Comparison of ENCODE assay signal across 10 mouse cellular contexts in genomic region chr9:115604450-115604849, GRCm38 (mm10).
DNase-seq lines count a peak whose midpoint lies in the region; ATAC-seq lines count a peak whose summit lies in the region.
"Had no signal": no experiment of that assay in that cellular context is flagged by ENCODE, and none has a peak within 500 bp of the region (broad histone marks: within the 10 kb centered on the region; RNA-seq: fewer than 3 reads in every experiment).

No protein-coding gene starts in this region.

- H3K27ac ChIP-seq in neural tube, embryonic 15.5 days (replicated peaks), result peak overlapping the region; percentile 78
- H3K27ac ChIP-seq: lung, embryonic 15.5 days had no signal

- DNase-seq in cerebellum, adult 8-10 months, result peak; percentile 5
- peak; percentile 49 to 65 for DNase-seq in frontal cortex, adult 2 months (ENCODE audit: extremely low spot score in 1 of 2, low spot score in 1 of 2)
- DNase-seq in left cerebral cortex, adult 18-20 months (ENCODE audit: low spot score in 2 of 2), result peak; percentile 7 to 42
- no peak for DNase-seq in c-Kit-positive CD71-positive TER-119-positive erythroid progenitor cells, embryonic 14.5 days (ENCODE audit: low spot score)
- no peak for DNase-seq in urinary bladder, postnatal 4 days (ENCODE audit: low spot score in 2 of 2)
- no peak for DNase-seq in spleen, postnatal 36 days (ENCODE audit: low spot score in 2 of 2)
- DNase-seq: gastrocnemius, postnatal 10 days had no signal

- no peak overlapping the region for H3K9ac ChIP-seq in neural tube, embryonic 15.5 days (replicated peaks)
- H3K9ac ChIP-seq: lung, embryonic 15.5 days had no signal

- no peaks in the 10 kb centered on the region for H3K36me3 ChIP-seq in neural tube, embryonic 15.5 days
- H3K36me3 ChIP-seq: lung, embryonic 15.5 days had no signal

- no peak overlapping the region for H3K4me3 ChIP-seq in neural tube, embryonic 15.5 days (replicated peaks)
- H3K4me3 ChIP-seq: lung, embryonic 15.5 days had no signal

- H3K4me2 ChIP-seq in neural tube, embryonic 15.5 days, result no peak overlapping the region
- H3K4me2 ChIP-seq: lung, embryonic 15.5 days had no signal

- H3K27me3 ChIP-seq in neural tube, embryonic 15.5 days (replicated peaks), result no peaks in the 10 kb centered on the region
- H3K27me3 ChIP-seq: lung, embryonic 15.5 days had no signal

- no peaks in the 10 kb centered on the region for H3K9me3 ChIP-seq in neural tube, embryonic 15.5 days (replicated peaks)
- H3K9me3 ChIP-seq: lung, embryonic 15.5 days had no signal

- peak; percentile 90 for ATAC-seq in neural tube, embryonic 15.5 days (ENCODE audit: low FRiP score)
- ATAC-seq in granulocyte monocyte progenitor cell, adult 5-6 weeks (replicated peaks; ENCODE audit: poor library complexity, severe bottlenecking), result no peak

- H3K4me1 ChIP-seq in neural tube, embryonic 15.5 days, result 0 out of 2 replicates have a peak, but pooled peaks cover 8% of the 10 kb centered on the region
- H3K4me1 ChIP-seq: lung, embryonic 15.5 days had no signal

- WGBS in neural tube, embryonic 15.5 days, result 49% methylated on average over 3 of the region's 3 CpGs

Comparison
In these comparisons a context has a peak if more than half of its experiments do, and no peak if none do; other contexts are left out.
1. DNase-seq: peak in cerebellum, adult 8-10 months (single experiment), frontal cortex, adult 2 months (2 of 2) and left cerebral cortex, adult 18-20 months (2 of 2); none in c-Kit-positive CD71-positive TER-119-positive erythroid progenitor cells, embryonic 14.5 days (single experiment), urinary bladder, postnatal 4 days (0 of 2) and spleen, postnatal 36 days (0 of 2).